Mouse (Mus musculus) heart, adult 8-10 months (tissue): ENCODE measurements around the gene Dgki. TPM values are rescaled to one million over a fixed set of nuclear protein-coding genes. Genes with fewer than 3 reads are reported as not detected.

Experiments used
- DNase-seq: peaks from one replicate; pipeline ENCODE4 v3.0.0; 2022; ENCODE audit warnings: low spot score
- total RNA-seq, 4 experiments: library from RNA; stranded (reverse); gene quantifications; 2 replicates each; pipeline ENCODE4 v1.2.4; 2022

Dgki gene
- total RNA-seq, 4 experiments from 2014 or later: 0.11 to 1.3 (median 0.27) TPM

DNA sequence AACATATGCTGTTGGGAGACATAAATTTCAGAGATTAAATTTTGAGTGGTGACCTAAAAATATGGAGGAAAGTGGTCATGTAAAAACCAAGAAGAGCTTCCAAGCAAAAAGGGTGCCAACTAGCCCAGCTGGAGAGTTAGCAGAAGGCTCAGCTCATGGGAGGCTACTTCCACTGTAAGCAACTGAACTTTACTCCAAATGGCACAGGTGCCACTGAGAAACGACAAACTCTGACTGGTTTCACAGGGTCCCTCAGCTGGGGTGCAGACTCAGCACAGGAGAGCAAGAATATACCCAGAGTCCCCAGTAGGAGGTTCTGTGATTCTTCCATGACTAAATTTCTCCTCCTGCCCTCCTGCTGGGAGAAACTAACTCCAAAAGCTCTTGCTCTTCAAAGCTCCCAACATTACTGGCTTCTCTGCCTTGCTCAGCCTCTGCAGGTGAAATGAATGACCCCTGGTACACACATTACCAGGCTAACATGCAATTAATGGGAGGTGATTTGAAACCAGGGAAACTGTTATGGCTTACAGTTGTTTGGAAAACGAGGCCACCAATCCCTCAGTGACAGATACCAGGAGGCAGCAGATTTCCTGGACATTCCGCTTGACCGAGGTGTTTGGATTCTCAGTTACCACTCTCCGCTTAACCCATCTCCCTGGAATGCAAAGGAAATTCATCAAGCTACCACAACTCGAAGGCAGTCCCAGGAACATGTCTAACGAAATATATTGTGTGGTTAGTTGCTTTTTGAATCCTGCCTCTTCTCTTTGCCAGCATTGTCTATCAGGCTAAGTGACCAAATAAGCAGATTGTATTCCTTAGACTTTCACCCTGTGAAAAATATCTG lies 487.1 kb downstream of the Dgki start:
- DNase-seq: no peak

DNA sequence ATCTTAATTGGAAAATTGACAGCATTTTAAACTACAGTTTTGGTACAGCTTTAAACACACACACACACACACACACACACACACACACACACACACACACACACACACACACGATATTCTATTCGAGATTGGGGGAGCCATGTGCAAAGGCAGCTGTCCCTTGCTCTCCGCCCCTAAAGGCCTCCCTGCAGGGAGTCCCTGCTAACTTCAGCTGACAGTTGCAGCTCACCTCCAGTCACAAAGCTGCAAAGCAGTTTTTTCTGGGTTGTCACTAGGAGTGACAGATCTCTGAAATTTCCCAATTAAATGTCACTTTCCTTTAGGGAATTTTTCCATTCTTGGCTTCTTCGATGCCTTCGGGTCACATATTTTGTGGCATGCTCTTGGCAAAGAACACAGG lies 489.5 kb downstream of the Dgki start:
- DNase-seq: no peak

DNA sequence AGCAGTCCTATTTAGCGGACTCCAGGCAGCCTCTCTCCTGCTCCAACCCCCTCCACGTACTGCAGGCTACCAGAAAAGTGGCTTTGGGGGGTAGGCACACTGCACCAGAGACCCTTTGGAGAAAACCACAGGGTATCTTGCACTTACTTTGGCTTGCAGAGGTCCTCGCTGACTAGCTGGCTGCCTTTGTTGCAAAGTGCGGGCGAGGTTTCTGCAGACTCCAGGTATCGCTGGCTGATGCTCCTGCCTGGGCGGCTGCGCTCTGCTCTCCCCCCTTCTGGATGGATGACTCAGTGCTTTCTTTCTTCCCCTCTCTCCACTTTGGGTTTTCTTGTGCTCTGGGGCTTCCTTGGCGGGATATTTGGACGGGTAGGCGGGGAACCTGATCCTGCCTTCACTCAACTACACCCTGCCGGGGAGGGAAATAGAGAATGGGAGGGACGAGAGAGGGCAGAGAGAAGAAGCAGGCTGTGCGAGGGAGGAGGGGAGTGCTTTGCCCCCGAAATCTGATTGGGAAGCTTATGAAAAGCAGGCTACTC lies 490.2 kb downstream of the Dgki start, which contains the start of gene Ptn:
Gene Ptn (minus strand): TSS at position 474 of the 539 bp plus-strand sequence.
- DNase-seq: no peak

DNA sequence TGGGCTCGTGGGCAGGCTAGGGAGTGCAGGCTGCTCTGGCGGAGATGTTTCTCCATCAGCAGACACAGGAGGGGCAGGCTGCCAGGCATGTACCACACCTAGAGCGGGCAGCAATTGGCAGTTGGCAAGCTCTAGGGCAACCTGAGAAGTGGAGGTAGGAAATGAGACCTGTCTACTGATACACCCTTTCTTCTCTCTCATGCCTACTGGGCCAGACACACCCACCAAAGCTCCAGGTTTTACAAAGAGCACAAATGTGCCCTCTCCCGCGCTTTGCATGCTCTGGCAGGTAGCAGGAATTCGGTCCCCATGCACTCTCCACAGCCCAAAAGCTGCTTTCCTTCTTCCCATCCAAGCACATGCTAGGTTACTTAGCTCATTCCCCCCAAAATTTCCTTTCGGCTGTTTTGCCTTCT lies 490.7 kb downstream of the Dgki start:
- DNase-seq: no peak

DNA sequence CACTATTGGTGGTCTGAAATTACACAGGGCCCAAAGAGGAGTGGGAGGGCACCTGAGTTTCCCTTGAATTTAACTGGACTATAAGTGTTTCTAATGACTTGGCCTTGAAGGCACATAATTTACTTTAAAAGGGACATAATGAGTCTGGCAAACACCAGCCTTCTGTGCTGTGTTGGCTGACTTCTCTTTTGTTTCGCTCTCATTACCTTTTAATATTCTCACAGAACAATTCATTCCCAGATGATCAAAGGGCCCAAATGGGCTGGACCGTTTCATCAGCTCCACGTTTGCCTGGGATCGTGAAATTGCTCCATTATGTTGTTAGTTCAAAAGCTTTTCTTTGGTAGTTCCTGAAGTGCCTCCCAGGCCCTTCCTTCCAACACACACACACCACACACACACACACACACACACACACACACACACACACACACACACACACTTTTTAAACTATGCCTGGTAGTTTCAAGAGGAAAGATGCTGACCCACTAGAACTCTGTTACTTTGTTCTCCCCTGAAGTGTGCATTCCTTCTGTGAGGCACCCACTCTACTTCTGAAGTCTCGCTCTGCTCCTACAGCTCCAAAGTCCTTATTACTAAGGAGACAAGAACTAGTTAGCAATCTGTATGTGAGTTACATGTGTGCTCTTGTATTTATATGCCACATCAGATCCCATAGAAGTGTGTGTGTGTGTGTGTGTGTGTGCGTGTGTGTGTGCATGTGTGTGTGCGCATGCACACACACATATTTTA lies 491.5 kb downstream of the Dgki start:
- DNase-seq: no peak

DNA sequence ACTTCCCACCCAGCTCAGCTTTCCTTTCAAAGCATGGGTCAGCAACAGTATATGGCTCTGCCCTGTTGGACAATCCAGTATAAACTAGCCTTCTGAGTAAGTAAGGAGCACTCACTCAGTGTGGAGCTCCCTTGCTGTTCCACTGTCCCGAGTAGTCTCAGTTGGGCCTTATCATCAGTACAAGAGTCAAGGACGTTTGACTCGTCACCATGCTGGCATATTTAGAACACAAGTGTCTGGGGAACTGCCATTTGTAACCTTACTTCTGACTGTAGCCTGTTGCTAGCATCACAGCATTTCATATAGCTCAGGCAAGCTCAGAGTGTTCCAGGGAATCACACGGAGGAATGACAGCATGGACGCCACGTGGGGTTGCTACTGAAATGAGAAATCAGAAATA lies 493.1 kb downstream of the Dgki start:
- DNase-seq: no peak

DNA sequence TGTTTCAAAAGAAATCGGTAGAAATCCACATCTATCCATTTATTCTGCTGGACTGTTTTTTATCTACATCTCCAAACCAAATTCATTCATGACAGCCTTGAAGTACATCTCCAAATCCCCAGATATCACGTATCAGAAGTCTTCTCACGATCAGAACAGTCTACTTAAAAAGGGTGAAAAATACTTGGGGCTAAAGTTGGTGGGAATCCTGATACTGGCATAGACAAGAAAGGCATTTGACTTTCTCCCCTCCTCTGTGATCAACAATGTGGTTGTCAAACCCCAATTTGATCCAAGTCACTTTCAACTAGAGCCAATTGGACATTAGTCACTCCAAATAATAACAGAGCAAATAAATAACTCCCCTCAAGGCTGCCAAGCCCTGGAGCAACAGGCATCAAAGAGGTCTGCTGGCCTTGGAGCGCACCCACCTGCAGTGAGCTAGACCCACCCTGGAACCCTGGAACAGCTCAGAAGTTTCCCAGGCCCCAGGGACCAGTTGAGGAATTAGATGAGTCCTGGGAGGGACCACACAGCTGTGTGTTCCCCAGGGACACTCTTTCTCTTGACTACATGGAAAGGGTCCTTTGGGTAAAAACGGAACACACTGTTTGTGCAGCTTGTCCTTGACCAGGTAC lies 499.6 kb downstream of the Dgki start:
- no peak for DNase-seq

DNA sequence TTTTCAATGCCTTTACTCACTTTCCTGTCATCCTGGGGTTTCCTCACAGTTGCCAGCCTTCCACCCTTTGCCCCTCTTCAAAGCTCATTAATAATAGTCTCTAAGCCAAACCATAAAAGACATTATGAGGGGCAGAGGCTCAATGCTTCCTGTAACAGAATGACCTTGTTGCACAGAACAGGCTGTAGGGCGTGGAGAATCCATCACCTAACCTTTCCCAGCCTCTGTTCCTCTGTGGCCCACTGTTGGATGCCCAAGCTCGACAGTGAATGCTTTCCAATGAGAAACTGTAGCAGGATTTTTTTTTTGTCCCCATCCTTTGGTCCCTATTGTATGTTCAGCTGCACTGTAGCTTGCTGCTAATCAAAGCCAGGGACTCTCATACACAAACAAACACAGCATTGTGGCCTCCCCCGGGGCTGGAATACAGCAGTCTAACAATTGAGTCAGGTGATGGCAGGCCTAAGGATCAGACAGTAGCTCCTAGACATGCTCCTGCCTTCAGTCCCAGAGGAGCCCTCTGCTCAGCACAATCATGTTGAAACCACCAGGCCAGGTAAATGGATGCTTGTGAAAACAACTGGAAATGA lies 502.8 kb downstream of the Dgki start:
- no peak for DNase-seq

Other genes starting within 250 kb of the Dgki start
- 10 to 100 TPM; 21.8 to 23.8 (median 23.2) TPM for gene Creb3l2, start 142.0 kb upstream of the Dgki start, total RNA-seq
- gene Akr1d1, start 230.0 kb upstream of the Dgki start, total RNA-seq: not detected